Mouse (Mus musculus) ES-Bruce4 (cell line): ENCODE results near the gene Dnajb13.
"Not testable (repeated sequence)": the region's sequence is repeated elsewhere in the genome, so short reads cannot be mapped to it uniquely, and the experiment has no call there.

Experiments
- CTCF ChIP-seq: IDR thresholded peaks from one replicate; pipeline ENCODE4 v1.8.1; 2011; ENCODE audit warnings: low read depth, low read length
- POLR2A ChIP-seq: IDR thresholded peaks from one replicate; pipeline ENCODE4 v1.8.1; 2011; ENCODE audit warnings: low read length; ENCODE audit not compliant: insufficient read depth

DNA sequence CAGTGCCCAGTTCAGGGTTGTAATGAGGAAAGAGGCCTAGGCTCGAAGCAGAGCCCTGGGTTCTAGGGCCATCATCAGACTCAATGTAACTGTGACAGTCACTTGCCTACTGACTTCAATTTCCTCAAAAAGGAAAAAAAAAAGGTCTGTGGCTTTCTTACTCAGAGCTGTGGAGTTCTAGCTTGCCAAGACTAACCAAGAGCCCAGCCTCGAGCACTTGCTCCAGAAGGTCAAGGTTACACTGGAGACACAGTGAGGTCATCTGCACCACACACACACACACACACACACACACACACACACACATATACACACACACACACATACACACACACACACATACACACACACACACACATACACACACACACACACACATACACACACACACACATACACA, 32.7 kb downstream of the Dnajb13 start:
- not testable (repeated sequence) for TF ChIP-seq POLR2A, CTCF
